Mouse (Mus musculus) CH12.LX (cell line): ENCODE results near the gene Dnajc13. TPM values are rescaled to one million over a fixed set of nuclear protein-coding genes. Genes with fewer than 3 reads are reported as not detected.

Source experiments
- DNase-seq: peaks from one replicate; pipeline ENCODE4 v3.0.0-alpha.2; 2013; ENCODE audit errors: extremely low read depth
- H3K27ac ChIP-seq: 2 replicates; pipeline ENCODE4 v1.5.1; 2012; ENCODE audit warnings: low read depth, mild to moderate bottlenecking, control low read depth, moderate library complexity; ENCODE audit not compliant: insufficient read depth
- H3K27me3 ChIP-seq: replicated peaks from 2 replicates; pipeline ENCODE3; 2012; ENCODE audit warnings: inconsistent platforms
- H3K36me3 ChIP-seq, 2 experiments: replicated peaks in 1 of 2; 2 replicates each; pipeline versions ENCODE3 to v1.6.1; 2012; ENCODE audit warnings: inconsistent platforms in 1 of 2, low read length in 1 of 2, mild to moderate bottlenecking in 1 of 2, mixed read lengths in 1 of 2, moderate library complexity in 1 of 2; ENCODE audit not compliant: control insufficient read depth in 1 of 2, insufficient read depth in 1 of 2
- H3K4me1 ChIP-seq, 2 experiments: 2 replicates each; pipeline ENCODE4 v1.6.1; 2012; ENCODE audit warnings: inconsistent platforms in 1 of 2, moderate library complexity in 1 of 2; ENCODE audit not compliant: insufficient read depth in 2 of 2, control insufficient read depth in 1 of 2
- H3K4me2 ChIP-seq: 2 replicates; pipeline ENCODE4 v1.6.1; 2012; ENCODE audit warnings: low read depth, mild to moderate bottlenecking, control low read depth; ENCODE audit not compliant: poor library complexity, insufficient read depth, severe bottlenecking
- H3K4me3 ChIP-seq, 3 experiments: fragments of 150-350 bp in 1 of 3; sonication (generic) in 1 of 3; replicated peaks in 1 of 3; 2 replicates each; pipeline versions ENCODE3 to v1.5.1; 2011 to 2012; ENCODE audit warnings: low read depth in 2 of 3, low read length in 2 of 3, mild to moderate bottlenecking in 2 of 3, moderate library complexity in 2 of 3, control low read depth in 1 of 3, improper control_type of control experiment in 1 of 3, inconsistent platforms in 1 of 3, mixed read lengths in 1 of 3; ENCODE audit not compliant: poor library complexity in 1 of 3
- H3K79me2 ChIP-seq: replicated peaks from 2 replicates; pipeline ENCODE4 v1.6.1; 2012; ENCODE audit warnings: mild to moderate bottlenecking, moderate library complexity; ENCODE audit not compliant: control insufficient read depth, poor library complexity, insufficient read depth, severe bottlenecking; ENCODE audit errors: extremely low read depth
- H3K9ac ChIP-seq: 2 replicates; pipeline ENCODE4 v1.6.1; 2012; ENCODE audit warnings: low read depth, mild to moderate bottlenecking, control low read depth, moderate library complexity; ENCODE audit not compliant: insufficient read depth
- H3K9me3 ChIP-seq: replicated peaks from 2 replicates; pipeline ENCODE3; 2012; ENCODE audit warnings: low read length, inconsistent platforms, mixed read lengths
- CHD1 ChIP-seq: IDR thresholded peaks from 2 replicates; pipeline ENCODE4 v1.6.1; 2012; ENCODE audit warnings: low read depth, low read length, improper control_type of control experiment, inconsistent platforms
- ELF1 ChIP-seq: IDR thresholded peaks from 2 replicates; pipeline ENCODE4 v1.6.1; 2014; ENCODE audit warnings: low read depth, mild to moderate bottlenecking, inconsistent platforms, low read length, improper control_type of control experiment
- EP300 ChIP-seq: IDR thresholded peaks from 2 replicates; pipeline ENCODE4 v1.6.1; 2011; ENCODE audit warnings: low read length, improper control_type of control experiment
- GABPA ChIP-seq: IDR thresholded peaks from 2 replicates; pipeline ENCODE4 v1.6.1; 2012; ENCODE audit warnings: low read depth, low read length, improper control_type of control experiment, inconsistent platforms; ENCODE audit not compliant: insufficient replicate concordance
- IRF4 ChIP-seq: IDR thresholded peaks from 2 replicates; pipeline ENCODE4 v1.6.1; 2014; ENCODE audit warnings: low read depth, mild to moderate bottlenecking, inconsistent platforms, low read length, improper control_type of control experiment
- JUN ChIP-seq: IDR thresholded peaks from 2 replicates; pipeline ENCODE4 v1.6.1; 2011; ENCODE audit warnings: low read depth, mild to moderate bottlenecking, low read length, improper control_type of control experiment, moderate library complexity; ENCODE audit not compliant: insufficient read depth
- JUND ChIP-seq: conservative IDR thresholded peaks from 2 replicates; pipeline ENCODE4 v1.6.1; 2011; ENCODE audit warnings: low read depth, low read length, improper control_type of control experiment
- KAT2A ChIP-seq: IDR thresholded peaks from 2 replicates; pipeline ENCODE4 v1.6.1; 2012; ENCODE audit warnings: low read length, improper control_type of control experiment, inconsistent platforms; ENCODE audit not compliant: insufficient replicate concordance
- MAFK ChIP-seq: IDR thresholded peaks from 2 replicates; pipeline ENCODE4 v1.6.1; 2011; ENCODE audit warnings: low read length, improper control_type of control experiment; ENCODE audit not compliant: insufficient replicate concordance
- MAZ ChIP-seq: IDR thresholded peaks from 2 replicates; pipeline ENCODE4 v1.6.1; 2012; ENCODE audit warnings: low read depth, mild to moderate bottlenecking, inconsistent platforms, low read length, improper control_type of control experiment, moderate library complexity
- MXI1 ChIP-seq: IDR thresholded peaks from 2 replicates; pipeline ENCODE4 v1.6.1; 2011; ENCODE audit warnings: mild to moderate bottlenecking, low read depth, low read length, improper control_type of control experiment
- PAX5 ChIP-seq: IDR thresholded peaks from 2 replicates; pipeline ENCODE4 v1.6.1; 2012; ENCODE audit warnings: low read length, inconsistent platforms, mixed read lengths
- POLR2AphosphoS2 ChIP-seq: IDR thresholded peaks from 2 replicates; pipeline ENCODE4 v1.6.1; 2011; ENCODE audit warnings: low read depth, low read length, improper control_type of control experiment
- RAD21 ChIP-seq: IDR thresholded peaks from 2 replicates; pipeline ENCODE4 v1.6.1; 2011; ENCODE audit warnings: low read depth, mild to moderate bottlenecking, low read length, improper control_type of control experiment, moderate library complexity
- RCOR1 ChIP-seq: conservative IDR thresholded peaks from 2 replicates; pipeline ENCODE4 v1.6.1; 2012; ENCODE audit warnings: low read depth, mild to moderate bottlenecking, inconsistent platforms, low read length, improper control_type of control experiment
- TBP ChIP-seq: conservative IDR thresholded peaks from 2 replicates; pipeline ENCODE4 v1.6.1; 2011; ENCODE audit warnings: low read depth, low read length, improper control_type of control experiment
- TCF12 ChIP-seq: IDR thresholded peaks from 2 replicates; pipeline ENCODE4 v1.6.1; 2014; ENCODE audit warnings: low read depth, mild to moderate bottlenecking, inconsistent platforms, low read length, improper control_type of control experiment
- UBTF ChIP-seq: IDR thresholded peaks from 2 replicates; pipeline ENCODE4 v1.6.1; 2012; ENCODE audit warnings: low read depth, mild to moderate bottlenecking, inconsistent platforms, low read length, improper control_type of control experiment, moderate library complexity
- USF2 ChIP-seq: conservative IDR thresholded peaks from 2 replicates; pipeline ENCODE4 v1.6.1; 2011; ENCODE audit warnings: low read depth, low read length, improper control_type of control experiment
- ZC3H11A ChIP-seq: IDR thresholded peaks from 2 replicates; pipeline ENCODE4 v1.6.1; 2012; ENCODE audit warnings: low read depth, mild to moderate bottlenecking, inconsistent platforms, low read length, improper control_type of control experiment
- ZKSCAN1 ChIP-seq: IDR thresholded peaks from 2 replicates; pipeline ENCODE4 v1.6.1; 2012; ENCODE audit warnings: low read depth, inconsistent platforms, low read length, improper control_type of control experiment, borderline replicate concordance
- ZMIZ1 ChIP-seq: IDR thresholded peaks from 2 replicates; pipeline ENCODE4 v1.6.1; 2012; ENCODE audit warnings: low read depth, mild to moderate bottlenecking, inconsistent platforms, low read length, improper control_type of control experiment
- ZNF384 ChIP-seq: IDR thresholded peaks from 2 replicates; pipeline ENCODE4 v1.6.1; 2012; ENCODE audit warnings: low read depth, low read length, improper control_type of control experiment, inconsistent platforms
- dilution Hi-C: fragments of 300-500 bp; cut with MboI; formaldehyde crosslinking; loops from 2 replicates; pipeline ENCODE4 v1.14.3; 2020; ENCODE audit warnings: low sequenced_read_pairs; ENCODE audit not compliant: extremely low pct_unique_long_range_greater_than_20kb, extremely low pct_ligation_motif_present
- in situ Hi-C: fragments of 300-500 bp; cut with MboI; formaldehyde crosslinking; loops from 3 replicates; pipeline ENCODE4 v1.14.3; 2019; ENCODE audit warnings: low sequenced_read_pairs, low pct_ligation_motif_present, low pct_unique_long_range_greater_than_20kb, mixed read lengths
- polyA plus RNA-seq: library from polyadenylated mRNA; unstranded; fragments of >175 nt; gene quantifications from 2 replicates; pipeline ENCODE4 v1.2.1, GENCODE M21; 2012; ENCODE audit warnings: low read depth; ENCODE audit not compliant: insufficient read length
- total RNA-seq, 2 experiments: library from RNA; depleted of rRNA; stranded (reverse); fragments of 300-350 nt in 1 of 2; fragments of >200 nt in 1 of 2; gene quantifications; 2 replicates each; pipeline ENCODE4 v1.2.3; 2012 to 2014

Dnajc13 gene
- total and polyA plus RNA-seq, 3 experiments = 30.1 to 51.9 (median 30.4) TPM

DNA sequence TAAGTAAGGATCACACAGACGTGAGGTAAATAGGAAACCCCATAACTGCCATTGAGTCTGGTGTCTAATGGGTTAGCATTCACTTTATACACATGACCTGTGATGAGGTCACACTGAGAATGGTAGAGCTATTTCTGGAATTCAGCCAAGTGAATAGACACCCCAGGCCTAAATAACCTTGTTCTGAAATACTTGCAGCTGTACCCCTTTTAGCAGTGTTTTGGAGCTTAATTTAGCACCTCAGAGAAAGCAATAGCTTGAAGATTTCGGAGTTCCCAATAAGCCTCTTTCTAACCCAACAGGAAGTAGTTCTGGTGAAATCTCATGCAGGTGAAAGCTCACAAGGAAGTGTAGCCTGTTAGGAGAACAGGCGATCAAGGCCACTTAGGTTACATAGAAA is 135.9 kb downstream of the Dnajc13 start, which contains the start of gene Ackr4:
Gene Ackr4, minus strand, starts transcription at position 101 of the 400 bp plus-strand sequence.
- no peak within 1 kb of the TSS for H3K4me3 ChIP-seq
- H3K9me3 ChIP-seq = no peaks in the 10 kb centered on the region
- peaks cover 3 to 28% of the 10 kb centered on the region in 2 experiments for H3K36me3 ChIP-seq
- no peak within 1 kb of the TSS for H3K27ac ChIP-seq
- dilution Hi-C loops (no loop called here), in situ Hi-C loops (no loop called here)
- TF ChIP-seq TCF12 = no peak
- no peak for TF ChIP-seq MXI1
- no peak for TF ChIP-seq CHD1
- TF ChIP-seq IRF4 = no peak
- TF ChIP-seq PAX5 = no peak
- no peak for TF ChIP-seq RCOR1
- no peak for TF ChIP-seq ELF1
- H3K79me2 ChIP-seq = no peaks in the 10 kb centered on the region
- H3K9ac ChIP-seq = no peak within 1 kb of the TSS
- no peaks in the 10 kb centered on the region for H3K27me3 ChIP-seq
- H3K4me1 ChIP-seq = peaks cover 0 to 14% of the 10 kb centered on the region in 2 experiments; a peak in 2 of 4 replicates
- H3K4me2 ChIP-seq = no peak within 1 kb of the TSS
- no peak for DNase-seq

- Histone ChIP-seq H3K4me3 (no peak overlapping the region), H3K4me2 (no peak overlapping the region), H3K79me2 (no peaks in the 10 kb centered on the region), H3K9me3 (no peaks in the 10 kb centered on the region), H3K27me3 (no peaks in the 10 kb centered on the region), H3K4me1 (peaks cover 0 to 14% of the 10 kb centered on the region in 2 experiments; a peak in 2 of 4 replicates), H3K9ac (no peak overlapping the region), H3K27ac (no peak overlapping the region), H3K36me3 (peaks cover 3 to 32% of the 10 kb centered on the region in 2 experiments)
- in situ Hi-C loops = no loop called here
- no peak for DNase-seq
- dilution Hi-C loops = no loop called here
- TF ChIP-seq ZNF384 (no peak), KAT2A (no peak), MAFK (no peak), JUN (no peak), ZC3H11A (no peak), EP300 (no peak), POLR2AphosphoS2 (no peak), GABPA (no peak), UBTF (no peak), ELF1 (no peak), TBP (no peak), USF2 (no peak), JUND (no peak), ZMIZ1 (no peak), IRF4 (no peak), RAD21 (no peak), ZKSCAN1 (no peak), RCOR1 (no peak), MAZ (no peak), CHD1 (no peak)
These were observed 139.1 kb downstream of the Dnajc13 start for GRCm38 (mm10) chr9:104123622-104124021.
